ENCODE assay signal across 10 mouse cellular contexts in genomic region chr4:98535446-98535845, GRCm38 (mm10).
"Had no signal": no experiment of that assay in that cellular context is flagged by ENCODE, and none has a peak within 500 bp of the region (broad histone marks: within the 10 kb centered on the region; RNA-seq: fewer than 3 reads in every experiment).

No protein-coding gene starts in this region.

- DNase-seq: liver, postnatal 0 days; lung, adult 2 months; lung, postnatal 14 days; lung, postnatal 36 days; right cerebral cortex, postnatal 14 days; thymus, postnatal 14 days; thymus, postnatal 36 days had no signal

- ATAC-seq: liver, postnatal 0 days; lung, postnatal 0 days; midbrain, embryonic 13.5 days; midbrain, embryonic 15.5 days had no signal
